22 mouse cellular contexts compared by ENCODE assay signal in genomic region chr15:88704284-88704683, GRCm38 (mm10).
"Had no signal": no experiment of that assay in that cellular context is flagged by ENCODE, and none has a peak within 500 bp of the region (broad histone marks: within the 10 kb centered on the region; RNA-seq: fewer than 3 reads in every experiment).

No protein-coding gene starts in this region.

- H3K9me3 ChIP-seq: limb, embryonic 12.5 days; limb, embryonic 15.5 days; liver, embryonic 15.5 days; midbrain, embryonic 12.5 days; midbrain, embryonic 15.5 days; neural tube, embryonic 12.5 days; neural tube, embryonic 15.5 days had no signal

- H3K4me3 ChIP-seq: limb, embryonic 12.5 days; limb, embryonic 15.5 days; liver, embryonic 15.5 days; midbrain, embryonic 12.5 days; midbrain, embryonic 15.5 days; neural tube, embryonic 12.5 days; neural tube, embryonic 15.5 days had no signal

- DNase-seq: left cerebral cortex, postnatal 4 days; lung, embryonic 14.5 days; right cerebral cortex, adult 18-20 months; right cerebral cortex, postnatal 14 days; right cerebral cortex, postnatal 4 days; thymus, adult 2 months; thymus, postnatal 14 days; thymus, postnatal 4 days had no signal

- H3K4me1 ChIP-seq: limb, embryonic 12.5 days; limb, embryonic 15.5 days; liver, embryonic 15.5 days; midbrain, embryonic 12.5 days; midbrain, embryonic 15.5 days; neural tube, embryonic 12.5 days; neural tube, embryonic 15.5 days had no signal

- H3K4me2 ChIP-seq: hindbrain, embryonic 14.5 days; limb, embryonic 12.5 days; limb, embryonic 15.5 days; liver, embryonic 15.5 days; lung, embryonic 14.5 days; midbrain, embryonic 12.5 days; midbrain, embryonic 15.5 days; neural tube, embryonic 12.5 days; neural tube, embryonic 15.5 days had no signal

- ATAC-seq: hindbrain, postnatal 0 days; inflammation-experienced regulatory T-cells, adult 6 months; lung, postnatal 0 days; midbrain, embryonic 15.5 days had no signal

- H3K9ac ChIP-seq: hindbrain, embryonic 14.5 days; limb, embryonic 12.5 days; limb, embryonic 15.5 days; liver, embryonic 15.5 days; lung, embryonic 14.5 days; midbrain, embryonic 12.5 days; midbrain, embryonic 15.5 days; neural tube, embryonic 12.5 days; neural tube, embryonic 15.5 days had no signal

- H3K27ac ChIP-seq: hindbrain, embryonic 14.5 days; hindbrain, postnatal 0 days; kidney, postnatal 0 days; limb, embryonic 12.5 days; limb, embryonic 15.5 days; liver, embryonic 15.5 days; macrophage; midbrain, embryonic 12.5 days; midbrain, embryonic 15.5 days; neural tube, embryonic 12.5 days; neural tube, embryonic 15.5 days; stomach, postnatal 0 days had no signal

- H3K27me3 ChIP-seq: limb, embryonic 12.5 days; limb, embryonic 15.5 days; liver, embryonic 15.5 days; midbrain, embryonic 12.5 days; midbrain, embryonic 15.5 days; neural tube, embryonic 12.5 days; neural tube, embryonic 15.5 days had no signal
